Comparison of ENCODE assay signal across 9 mouse cellular contexts in the genomic region with DNA sequence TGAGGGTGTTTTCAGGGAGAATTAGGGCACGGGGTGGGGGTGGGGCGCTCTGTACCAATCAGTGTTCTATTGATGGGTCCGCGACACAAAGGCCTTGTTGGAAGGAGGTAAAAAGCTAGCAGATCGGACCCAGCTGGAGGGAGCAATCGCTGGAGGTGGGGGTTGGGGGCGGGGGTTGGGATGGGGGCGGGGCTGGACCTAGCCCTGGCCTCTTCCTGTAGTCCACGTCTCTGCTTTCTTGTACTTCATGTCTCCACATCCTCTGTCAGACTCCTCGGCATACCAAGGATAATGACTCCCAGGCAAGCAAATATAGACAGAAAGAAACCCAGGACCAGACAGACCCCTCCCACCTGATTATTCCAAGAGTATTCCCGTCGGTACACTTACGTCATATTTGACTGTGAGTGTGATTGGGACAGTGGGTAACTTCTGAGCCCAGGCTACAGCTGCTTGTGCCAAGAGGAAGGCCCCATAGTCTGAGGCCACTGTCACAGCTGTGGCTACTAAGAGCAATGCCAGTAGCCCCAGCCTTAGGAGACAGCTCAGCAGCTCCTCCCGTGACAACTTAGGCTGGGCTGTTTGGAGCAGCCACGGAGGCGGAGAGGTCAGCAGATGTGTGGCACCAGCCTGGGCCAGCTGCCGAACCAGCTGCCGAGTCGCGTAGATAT. TPM values are rescaled to one million over a fixed set of nuclear protein-coding genes. Genes with fewer than 3 reads are reported as not detected.
A peak's percentile ranks its signal among the peaks of the same experiment; 100 is the strongest.
DNase-seq lines count a peak whose midpoint lies in the region; ATAC-seq lines count a peak whose summit lies in the region.
"Had no signal": no experiment of that assay in that cellular context is flagged by ENCODE, and none has a peak within 500 bp of the region (broad histone marks: within the 10 kb centered on the region; RNA-seq: fewer than 3 reads in every experiment).

No protein-coding gene starts in this region.

- H3K27ac ChIP-seq in midbrain, embryonic 14.5 days (replicated peaks; ENCODE audit: low read depth, low read length): peak overlapping the region; percentile 22; the same call in 1 of the 2 replicates
- H3K27ac ChIP-seq: hindbrain, embryonic 15.5 days had no signal

- H3K4me2 ChIP-seq in midbrain, embryonic 14.5 days (ENCODE audit: low read length): no peak overlapping the region
- H3K4me2 ChIP-seq: hindbrain, embryonic 15.5 days had no signal

- peak; percentile 40 to 42 for DNase-seq in gastrocnemius, adult 8-10 months (ENCODE audit: low spot score in 2 of 2)
- no peak for DNase-seq in gastrocnemius, adult 18-20 months (ENCODE audit: low spot score)
- peak; percentile 33 for DNase-seq in embryo, embryonic 9.5 days (ENCODE audit: extremely low spot score)
- peak; percentile 25 to 48 for DNase-seq in heart, postnatal 36 days
- DNase-seq in midbrain, embryonic 14.5 days: no peak
- DNase-seq in adrenal gland, adult 2 months: no peak
- no peak for DNase-seq in urinary bladder, adult 18-20 months (ENCODE audit: low spot score in 2 of 2)
- no peak for DNase-seq in adrenal gland, adult 8-10 months

- H3K4me1 ChIP-seq in midbrain, embryonic 14.5 days (ENCODE audit: control insufficient read depth, insufficient read depth, low read length): peaks cover 10% of the 10 kb centered on the region; the same call in 1 of the 2 replicates

- no peak overlapping the region for H3K4me3 ChIP-seq in midbrain, embryonic 14.5 days (replicated peaks; ENCODE audit: low read depth, low read length)
- H3K4me3 ChIP-seq: hindbrain, embryonic 15.5 days had no signal

- WGBS in midbrain, embryonic 14.5 days: 43% methylated on average over 20 of the region's 20 CpGs

- intact Hi-C loops in heart, postnatal 36 days (cut with DNase I): no loop called here

- H3K9me3 ChIP-seq in midbrain, embryonic 14.5 days (ENCODE audit: control insufficient read depth, low read length): no peaks in the 10 kb centered on the region
- H3K9me3 ChIP-seq: hindbrain, embryonic 15.5 days had no signal

- H3K27me3 ChIP-seq in midbrain, embryonic 14.5 days (ENCODE audit: control insufficient read depth, insufficient read depth, low read length): no peaks in the 10 kb centered on the region
- H3K27me3 ChIP-seq: hindbrain, embryonic 15.5 days had no signal

- 0 out of 2 replicates have a peak overlapping the region, but pooled peaks have one; percentile 7 for H3K9ac ChIP-seq in midbrain, embryonic 14.5 days (replicated peaks; ENCODE audit: low read length)
- H3K9ac ChIP-seq: hindbrain, embryonic 15.5 days had no signal

- no peaks in the 10 kb centered on the region for H3K36me3 ChIP-seq in midbrain, embryonic 14.5 days (ENCODE audit: control insufficient read depth, insufficient read depth, low read length)
- H3K36me3 ChIP-seq: hindbrain, embryonic 15.5 days had no signal

- ATAC-seq in midbrain, embryonic 14.5 days (ENCODE audit: low FRiP score, low TSS enrichment): no peak

RNA-seq across cellular contexts. Expression of a gene that starts 3.2 kb away (rescaled TPM):
- total RNA-seq in gastrocnemius, adult 8-10 months (2022): under 1 TPM in 2 of 4 experiments, not detected in 2; 0.07 to 0.13 TPM
- total RNA-seq in gastrocnemius, adult 18-20 months (2021): under 1 TPM in 1 of 2 experiments, not detected in 1; 0.18 TPM
- not detected for total RNA-seq in heart, postnatal 36 days (2021)
- 0.08 TPM in 1 of 2 replicates, not detected in the other for polyA plus RNA-seq in midbrain, embryonic 14.5 days (2014; fragmentation: Nextera tagmentation; extraction: Ambion mirVana)
- under 1 TPM; 0.12 to 0.38 TPM for total RNA-seq in adrenal gland, adult 2 months (2021)
- polyA plus RNA-seq in adrenal gland, adult 2 months (2012; rRNA removed): 0.55 and 0.64 TPM in 2 replicates
- total RNA-seq in adrenal gland, adult 8-10 months (2022): under 1 TPM; 0.14 to 0.17 (median 0.16) TPM
- polyA plus RNA-seq: hindbrain, embryonic 15.5 days had no signal

RNA-seq across cellular contexts. Expression of a gene that starts 8.9 kb away (rescaled TPM):
- 1 to 10 TPM; 1.9 to 2.4 (median 2.2) TPM for total RNA-seq in gastrocnemius, adult 8-10 months (2022)
- total RNA-seq in gastrocnemius, adult 18-20 months (2021): 1 to 10 TPM; 2.3 to 2.5 TPM
- total RNA-seq in heart, postnatal 36 days (2021): 1 to 10 TPM; 2.1 to 2.2 TPM
- 11.7 and 15.7 TPM in 2 replicates for polyA plus RNA-seq in midbrain, embryonic 14.5 days (2014; fragmentation: Nextera tagmentation; extraction: Ambion mirVana)
- 1 to 10 TPM; 4.3 to 5.0 TPM for total RNA-seq in adrenal gland, adult 2 months (2021)
- 1.1 and 1.3 TPM in 2 replicates for polyA plus RNA-seq in adrenal gland, adult 2 months (2012; rRNA removed)
- 1 to 10 TPM; 5.3 to 7.5 (median 6.3) TPM for total RNA-seq in adrenal gland, adult 8-10 months (2022)

RNA-seq across cellular contexts. Expression of a gene that starts 28.4 kb away (rescaled TPM):
- not detected for total RNA-seq in gastrocnemius, adult 8-10 months (2022)
- not detected for total RNA-seq in gastrocnemius, adult 18-20 months (2021)
- total RNA-seq in heart, postnatal 36 days (2021): not detected
- polyA plus RNA-seq in midbrain, embryonic 14.5 days (2014; fragmentation: Nextera tagmentation; extraction: Ambion mirVana): 8.4 and 10.8 TPM in 2 replicates
- total RNA-seq in adrenal gland, adult 2 months (2021): not detected
- polyA plus RNA-seq in adrenal gland, adult 2 months (2012; rRNA removed): not detected in 2 replicates
- not detected for total RNA-seq in adrenal gland, adult 8-10 months (2022)

Comparison
In these comparisons a context has a peak if more than half of its experiments do, and no peak if none do; other contexts are left out.
1. DNase-seq: peak in gastrocnemius, adult 8-10 months (2 of 2), embryo, embryonic 9.5 days (single experiment) and heart, postnatal 36 days (2 of 2); none in gastrocnemius, adult 18-20 months (single experiment), midbrain, embryonic 14.5 days (single experiment), adrenal gland, adult 2 months (single experiment), urinary bladder, adult 18-20 months (0 of 2) and adrenal gland, adult 8-10 months (single experiment).